Mouse (Mus musculus): ENCODE measurements at regions not wholly inside any gene's neighbourhood (a gene's known extent, or its start where the extent isn't known, plus 50 kb on each side); places are given as distances from the start of the nearest gene placed in this dataset.

- Histone ChIP-seq H3K27ac (ENCODE audit: low read length) (no peak overlapping the region), H3K4me2 (replicated peaks; ENCODE audit: low read depth, low read length) (no peak overlapping the region), H3K36me3 (ENCODE audit: insufficient read depth, low read length) (no peaks in the 10 kb centered on the region), H3K4me1 (ENCODE audit: insufficient read depth, low read length) (no peaks in the 10 kb centered on the region), H3K9me3 (ENCODE audit: low read length) (no peaks in the 10 kb centered on the region), H3K27me3 (ENCODE audit: insufficient read depth, low read length) (no peaks in the 10 kb centered on the region), H3K4me3 (ENCODE audit: low read length) (no peak overlapping the region), H3K9ac (replicated peaks; ENCODE audit: low read length) (no peak overlapping the region)
- WGBS, result 63% methylated on average over 3 of the region's 3 CpGs
- ATAC-seq (ENCODE audit: low FRiP score, low TSS enrichment), result no peak
Measured at GRCm38 (mm10) chr10:38458975-38459374, 362.6 kb downstream of the Rfpl4b start.

- no peaks in the 10 kb centered on the region for H3K36me3 ChIP-seq (ENCODE audit: insufficient read depth, low read length)
- no peak overlapping the region for H3K27ac ChIP-seq (ENCODE audit: low read length)
- no peak for ATAC-seq (ENCODE audit: low FRiP score, low TSS enrichment)
- no peak overlapping the region for H3K4me2 ChIP-seq (replicated peaks; ENCODE audit: low read depth, low read length)
- H3K27me3 ChIP-seq (ENCODE audit: insufficient read depth, low read length), result no peaks in the 10 kb centered on the region
- 78% methylated on average over 3 of the region's 3 CpGs for WGBS
- H3K9me3 ChIP-seq (ENCODE audit: low read length), result no peaks in the 10 kb centered on the region
- H3K9ac ChIP-seq (replicated peaks; ENCODE audit: low read length), result no peak overlapping the region
- no peak overlapping the region for H3K4me3 ChIP-seq (ENCODE audit: low read length)
- H3K4me1 ChIP-seq (ENCODE audit: insufficient read depth, low read length), result no peaks in the 10 kb centered on the region
Measured at GRCm38 (mm10) chr10:38458424-38458823, 363.2 kb downstream of the Rfpl4b start.

- H3K4me1 ChIP-seq (ENCODE audit: insufficient read depth, low read length), result no peaks in the 10 kb centered on the region
- no peaks in the 10 kb centered on the region for H3K27me3 ChIP-seq (ENCODE audit: insufficient read depth, low read length)
- H3K9me3 ChIP-seq (ENCODE audit: low read length), result no peaks in the 10 kb centered on the region
- H3K27ac ChIP-seq (ENCODE audit: low read length), result no peak overlapping the region
- no peak overlapping the region for H3K4me3 ChIP-seq (ENCODE audit: low read length)
- no peak for ATAC-seq (ENCODE audit: low FRiP score, low TSS enrichment)
- H3K4me2 ChIP-seq (replicated peaks; ENCODE audit: low read depth, low read length), result no peak overlapping the region
- H3K9ac ChIP-seq (replicated peaks; ENCODE audit: low read length), result no peak overlapping the region
- H3K36me3 ChIP-seq (ENCODE audit: insufficient read depth, low read length), result no peaks in the 10 kb centered on the region
Measured at GRCm38 (mm10) chr10:38456786-38457185, 364.8 kb downstream of the Rfpl4b start.

- H3K4me1 ChIP-seq (ENCODE audit: insufficient read depth, low read length), result no peaks in the 10 kb centered on the region
- H3K4me2 ChIP-seq (replicated peaks; ENCODE audit: low read depth, low read length), result no peak overlapping the region
- H3K27me3 ChIP-seq (ENCODE audit: insufficient read depth, low read length), result no peaks in the 10 kb centered on the region
- no peak for ATAC-seq (ENCODE audit: low FRiP score, low TSS enrichment)
- H3K36me3 ChIP-seq (ENCODE audit: insufficient read depth, low read length), result no peaks in the 10 kb centered on the region
- 83% methylated on average over 4 of the region's 4 CpGs for WGBS
- no peak overlapping the region for H3K9ac ChIP-seq (replicated peaks; ENCODE audit: low read length)
- H3K4me3 ChIP-seq (ENCODE audit: low read length), result no peak overlapping the region
- no peak overlapping the region for H3K27ac ChIP-seq (ENCODE audit: low read length)
- H3K9me3 ChIP-seq (ENCODE audit: low read length), result no peaks in the 10 kb centered on the region
Measured at GRCm38 (mm10) chr10:38449263-38449662, 372.3 kb downstream of the Rfpl4b start.

- Histone ChIP-seq H3K4me3 (ENCODE audit: low read length) (no peak overlapping the region), H3K4me2 (replicated peaks; ENCODE audit: low read depth, low read length) (no peak overlapping the region), H3K9me3 (ENCODE audit: low read length) (no peaks in the 10 kb centered on the region), H3K27ac (ENCODE audit: low read length) (no peak overlapping the region), H3K9ac (replicated peaks; ENCODE audit: low read length) (no peak overlapping the region), H3K4me1 (ENCODE audit: insufficient read depth, low read length) (no peaks in the 10 kb centered on the region), H3K36me3 (ENCODE audit: insufficient read depth, low read length) (no peaks in the 10 kb centered on the region), H3K27me3 (ENCODE audit: insufficient read depth, low read length) (no peaks in the 10 kb centered on the region)
- no peak for ATAC-seq (ENCODE audit: low FRiP score, low TSS enrichment)
- 100% methylated on average over 1 of the region's 1 CpGs for WGBS
Measured at GRCm38 (mm10) chr10:38447706-38448105, 373.9 kb downstream of the Rfpl4b start.

- H3K9ac ChIP-seq (replicated peaks; ENCODE audit: low read length), result no peak overlapping the region
- H3K4me1 ChIP-seq (ENCODE audit: insufficient read depth, low read length), result no peaks in the 10 kb centered on the region
- H3K36me3 ChIP-seq (ENCODE audit: insufficient read depth, low read length), result no peaks in the 10 kb centered on the region
- H3K27me3 ChIP-seq (ENCODE audit: insufficient read depth, low read length), result no peaks in the 10 kb centered on the region
- H3K27ac ChIP-seq (ENCODE audit: low read length), result no peak overlapping the region
- no peak for ATAC-seq (ENCODE audit: low FRiP score, low TSS enrichment)
- H3K4me3 ChIP-seq (ENCODE audit: low read length), result no peak overlapping the region
- no peaks in the 10 kb centered on the region for H3K9me3 ChIP-seq (ENCODE audit: low read length)
- H3K4me2 ChIP-seq (replicated peaks; ENCODE audit: low read depth, low read length), result no peak overlapping the region
Measured at GRCm38 (mm10) chr10:38447256-38447655, 374.3 kb downstream of the Rfpl4b start.

- Histone ChIP-seq H3K27me3 (ENCODE audit: insufficient read depth, low read length) (no peaks in the 10 kb centered on the region), H3K4me3 (ENCODE audit: low read length) (no peak overlapping the region), H3K27ac (ENCODE audit: low read length) (no peak overlapping the region), H3K9ac (replicated peaks; ENCODE audit: low read length) (no peak overlapping the region), H3K4me1 (ENCODE audit: insufficient read depth, low read length) (no peaks in the 10 kb centered on the region), H3K4me2 (replicated peaks; ENCODE audit: low read depth, low read length) (no peak overlapping the region), H3K36me3 (ENCODE audit: insufficient read depth, low read length) (no peaks in the 10 kb centered on the region), H3K9me3 (ENCODE audit: low read length) (no peaks in the 10 kb centered on the region)
- WGBS, result 89% methylated on average over 2 of the region's 2 CpGs
- ATAC-seq (ENCODE audit: low FRiP score, low TSS enrichment), result no peak
Measured at GRCm38 (mm10) chr10:38439286-38439685, 382.3 kb downstream of the Rfpl4b start.

GRCm38 (mm10) chr10:38436907-38437306 lies 384.7 kb downstream of the Rfpl4b start:
- Histone ChIP-seq H3K27ac (ENCODE audit: low read length) (no peak overlapping the region), H3K4me1 (ENCODE audit: insufficient read depth, low read length) (no peaks in the 10 kb centered on the region)
- WGBS, result 87% methylated on average over 3 of the region's 3 CpGs

GRCm38 (mm10) chr10:38421541-38421940 lies 400.0 kb downstream of the Rfpl4b start:
- no peak for ATAC-seq (ENCODE audit: low FRiP score, low TSS enrichment)
- Histone ChIP-seq H3K4me2 (replicated peaks; ENCODE audit: low read depth, low read length) (no peak overlapping the region), H3K4me1 (ENCODE audit: insufficient read depth, low read length) (no peaks in the 10 kb centered on the region), H3K27me3 (ENCODE audit: insufficient read depth, low read length) (no peaks in the 10 kb centered on the region), H3K27ac (ENCODE audit: low read length) (no peak overlapping the region), H3K9me3 (ENCODE audit: low read length) (no peaks in the 10 kb centered on the region), H3K9ac (replicated peaks; ENCODE audit: low read length) (no peak overlapping the region), H3K36me3 (ENCODE audit: insufficient read depth, low read length) (no peaks in the 10 kb centered on the region), H3K4me3 (ENCODE audit: low read length) (no peak overlapping the region)
- WGBS, result 94% methylated on average over 3 of the region's 3 CpGs

More at GRCm38 (mm10) chr10:38436907-38437306, 384.7 kb downstream of the Rfpl4b start:
- Histone ChIP-seq H3K36me3 (ENCODE audit: insufficient read depth, low read length) (no peaks in the 10 kb centered on the region), H3K9ac (replicated peaks; ENCODE audit: low read length) (no peak overlapping the region), H3K27me3 (ENCODE audit: insufficient read depth, low read length) (no peaks in the 10 kb centered on the region), H3K4me2 (replicated peaks; ENCODE audit: low read depth, low read length) (no peak overlapping the region), H3K9me3 (ENCODE audit: low read length) (no peaks in the 10 kb centered on the region), H3K4me3 (ENCODE audit: low read length) (no peak overlapping the region)
- no peak for ATAC-seq (ENCODE audit: low FRiP score, low TSS enrichment)

- Histone ChIP-seq H3K9ac (replicated peaks; ENCODE audit: low read length) (no peak overlapping the region), H3K27me3 (ENCODE audit: insufficient read depth, low read length) (no peaks in the 10 kb centered on the region), H3K9me3 (ENCODE audit: low read length) (no peaks in the 10 kb centered on the region), H3K4me1 (ENCODE audit: insufficient read depth, low read length) (no peaks in the 10 kb centered on the region), H3K4me2 (replicated peaks; ENCODE audit: low read depth, low read length) (no peak overlapping the region), H3K4me3 (ENCODE audit: low read length) (no peak overlapping the region), H3K27ac (ENCODE audit: low read length) (no peak overlapping the region), H3K36me3 (ENCODE audit: insufficient read depth, low read length) (no peaks in the 10 kb centered on the region)
- no peak for ATAC-seq (ENCODE audit: low FRiP score, low TSS enrichment)
Measured at GRCm38 (mm10) chr10:38419771-38420170, 401.8 kb downstream of the Rfpl4b start.

- H3K4me1 ChIP-seq (ENCODE audit: insufficient read depth, low read length), result no peaks in the 10 kb centered on the region
- 40% methylated on average over 2 of the region's 2 CpGs for WGBS
- no peak overlapping the region for H3K4me3 ChIP-seq (ENCODE audit: low read length)
- H3K27ac ChIP-seq (ENCODE audit: low read length), result no peak overlapping the region
- 0 out of 2 replicates have a peak, but pooled peaks cover 3% of the 10 kb centered on the region for H3K9me3 ChIP-seq (ENCODE audit: low read length)
- H3K4me2 ChIP-seq (replicated peaks; ENCODE audit: low read depth, low read length), result no peak overlapping the region
- no peaks in the 10 kb centered on the region for H3K27me3 ChIP-seq (ENCODE audit: insufficient read depth, low read length)
- ATAC-seq (ENCODE audit: low FRiP score, low TSS enrichment), result no peak
- H3K36me3 ChIP-seq (ENCODE audit: insufficient read depth, low read length), result no peaks in the 10 kb centered on the region
- H3K9ac ChIP-seq (replicated peaks; ENCODE audit: low read length), result no peak overlapping the region
Measured at GRCm38 (mm10) chr10:38383161-38383560, 438.4 kb downstream of the Rfpl4b start.
